Mouse (Mus musculus) lung, postnatal 0 days (tissue): ENCODE measurements at regions not wholly inside any gene's neighbourhood (a gene's known extent, or its start where the extent isn't known, plus 50 kb on each side); places are given as distances from the start of the nearest gene placed in this dataset.

Experiments
- ATAC-seq: fragments of 200-750 bp; cut with Nextera tagmentation; 2 replicates; pipeline ENCODE4 v1.8.0; 2017; ENCODE audit warnings: moderate library complexity
- DNase-seq: peaks from one replicate; pipeline ENCODE4 v3.0.0-alpha.2; 2016; ENCODE audit warnings: low spot score
- H3K27ac ChIP-seq: fragments of 300-500 bp; sonication (generic); 2 replicates; pipeline ENCODE4 v1.5.1; 2014; ENCODE audit warnings: antibody characterized with exemption, mild to moderate bottlenecking, low read length, mixed read lengths
- H3K27me3 ChIP-seq: fragments of 300-500 bp; sonication (generic); replicated peaks from 2 replicates; pipeline ENCODE4 v1.6.1; 2014; ENCODE audit warnings: low read length, mixed read lengths; ENCODE audit not compliant: insufficient read depth
- H3K36me3 ChIP-seq: fragments of 300-500 bp; sonication (generic); 2 replicates; pipeline ENCODE4 v1.6.1; 2014; ENCODE audit warnings: low read length, mixed read lengths; ENCODE audit not compliant: insufficient read depth
- H3K4me1 ChIP-seq: fragments of 300-500 bp; sonication (generic); 2 replicates; pipeline ENCODE4 v1.6.1; 2014; ENCODE audit warnings: antibody characterized with exemption, low read depth, low read length, mixed read lengths; ENCODE audit not compliant: insufficient read depth
- H3K4me2 ChIP-seq: fragments of 300-500 bp; sonication (generic); replicated peaks from 2 replicates; pipeline ENCODE4 v1.6.1; 2014; ENCODE audit warnings: low read depth, mild to moderate bottlenecking, low read length, moderate library complexity, mixed read lengths
- H3K4me3 ChIP-seq: fragments of 300-500 bp; sonication (generic); 2 replicates; pipeline ENCODE4 v1.5.1; 2014; ENCODE audit warnings: low read depth, low read length
- H3K9ac ChIP-seq: fragments of 300-500 bp; sonication (generic); replicated peaks from 2 replicates; pipeline ENCODE4 v1.6.1; 2014; ENCODE audit warnings: low read depth, mild to moderate bottlenecking
- H3K9me3 ChIP-seq: fragments of 300-500 bp; sonication (generic); 2 replicates; pipeline ENCODE4 v1.6.1; 2016; ENCODE audit warnings: low read length, mixed read lengths
- CTCF ChIP-seq: IDR thresholded peaks from 2 replicates; pipeline ENCODE4 v1.5.1; 2016; ENCODE audit warnings: antibody characterized with exemption, mild to moderate bottlenecking
- EP300 ChIP-seq: IDR thresholded peaks from 2 replicates; pipeline ENCODE4 v1.6.1; 2016; ENCODE audit warnings: antibody characterized with exemption, mild to moderate bottlenecking, control low read depth
- WGBS: fragments of 180-500 bp; shearing (Covaris S2); extraction: QIAGEN DNeasy Blood & Tissue Kit; methylation state at CpG from one replicate; pipeline ENCODE4 v1.1.7; 2014; 5-methylcytosine and 5-hydroxymethylcytosine counted together

GRCm38 (mm10) chr10:110587529-110587928 is 131.5 kb upstream of the Nav3 start:
- Histone ChIP-seq H3K9ac (no peak overlapping the region), H3K4me2 (peak overlapping the region; percentile 27; the same call in 1 of the 2 replicates), H3K9me3 (no peaks in the 10 kb centered on the region), H3K27ac (no peak overlapping the region), H3K36me3 (no peaks in the 10 kb centered on the region), H3K27me3 (no peaks in the 10 kb centered on the region), H3K4me3 (no peak overlapping the region), H3K4me1 (peaks cover 6% of the 10 kb centered on the region; the same call in 1 of the 2 replicates)
- ATAC-seq (no peak), DNase-seq (peak; percentile 30)
- WGBS, result 19% methylated on average over 13 of the region's 13 CpGs
- no peak for TF ChIP-seq CTCF
- TF ChIP-seq EP300, result no peak

- no peaks in the 10 kb centered on the region for H3K27me3 ChIP-seq
- no peak overlapping the region for H3K4me3 ChIP-seq
- no peaks in the 10 kb centered on the region for H3K4me1 ChIP-seq
- no peaks in the 10 kb centered on the region for H3K36me3 ChIP-seq
- DNase-seq, result peak; percentile 33
- H3K9ac ChIP-seq, result no peak overlapping the region
- ATAC-seq, result peak; percentile 49
- H3K4me2 ChIP-seq, result 0 out of 2 replicates have a peak overlapping the region, but pooled peaks have one; percentile 12
- no peak overlapping the region for H3K27ac ChIP-seq
- WGBS, result 43% methylated on average over 11 of the region's 11 CpGs
- no peaks in the 10 kb centered on the region for H3K9me3 ChIP-seq
- TF ChIP-seq EP300, result peak; percentile 34; the same call in 1 of the 2 replicates
- 0 out of 2 replicates have a peak, but pooled peaks have one; percentile 5 for TF ChIP-seq CTCF
Observed at GRCm38 (mm10) chr10:110600352-110600853, 144.4 kb upstream of the Nav3 start.

DNA sequence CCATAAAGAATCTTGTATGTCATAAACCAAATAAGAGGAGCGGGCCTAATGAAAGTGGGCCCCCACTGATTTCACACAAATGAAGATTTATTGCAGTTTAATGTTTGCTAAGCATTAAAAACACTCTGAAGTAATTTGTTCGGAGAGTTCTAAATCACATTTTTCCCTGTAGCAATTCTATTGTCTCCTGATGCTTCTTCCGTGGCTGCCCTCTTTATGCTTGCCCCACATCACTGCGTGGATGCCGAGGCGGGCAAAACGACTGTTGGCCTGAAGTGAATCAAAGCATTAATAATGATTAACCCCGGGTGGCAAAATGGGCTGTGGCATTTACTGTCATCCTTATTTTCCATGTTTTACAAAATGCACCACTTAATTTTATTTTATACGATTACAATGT is 134.9 kb upstream of the E2f7 start:
- no peaks in the 10 kb centered on the region for H3K36me3 ChIP-seq
- no peak for TF ChIP-seq CTCF
- TF ChIP-seq EP300, result no peak
- H3K4me2 ChIP-seq, result no peak overlapping the region
- WGBS, result 76% methylated on average over 9 of the region's 9 CpGs
- H3K4me1 ChIP-seq, result no peaks in the 10 kb centered on the region
- no peak overlapping the region for H3K4me3 ChIP-seq
- DNase-seq (no peak), ATAC-seq (no peak)
- no peak overlapping the region for H3K27ac ChIP-seq
- H3K9me3 ChIP-seq, result no peaks in the 10 kb centered on the region
- no peak overlapping the region for H3K9ac ChIP-seq
- no peaks in the 10 kb centered on the region for H3K27me3 ChIP-seq

GRCm38 (mm10) chr10:110617004-110617403 is 128.2 kb upstream of the E2f7 start:
- peak; percentile 85 for ATAC-seq
- WGBS, result 4% methylated on average over 1 of the region's 1 CpGs

GRCm38 (mm10) chr10:110619193-110619592 is 126.0 kb upstream of the E2f7 start:
- Histone ChIP-seq H3K4me1 (no peaks in the 10 kb centered on the region), H3K4me3 (no peak overlapping the region), H3K4me2 (no peak overlapping the region), H3K36me3 (no peaks in the 10 kb centered on the region), H3K9me3 (no peaks in the 10 kb centered on the region), H3K27ac (no peak overlapping the region), H3K9ac (no peak overlapping the region), H3K27me3 (no peaks in the 10 kb centered on the region)
- ATAC-seq (no peak), DNase-seq (no peak)
- WGBS, result 86% methylated on average over 7 of the region's 7 CpGs
- TF ChIP-seq EP300, result no peak

More at GRCm38 (mm10) chr10:110617004-110617403, 128.2 kb upstream of the E2f7 start:
- no peaks in the 10 kb centered on the region for H3K36me3 ChIP-seq
- no peak overlapping the region for H3K27ac ChIP-seq
- H3K4me3 ChIP-seq, result no peak overlapping the region
- H3K4me2 ChIP-seq, result no peak overlapping the region
- H3K9me3 ChIP-seq, result no peaks in the 10 kb centered on the region
- peak; percentile 55 for DNase-seq
- H3K4me1 ChIP-seq, result no peaks in the 10 kb centered on the region
- no peak for TF ChIP-seq CTCF
- no peaks in the 10 kb centered on the region for H3K27me3 ChIP-seq
- no peak overlapping the region for H3K9ac ChIP-seq

- no peak overlapping the region for H3K27ac ChIP-seq
- ATAC-seq (no peak), DNase-seq (no peak)
- WGBS, result 91% methylated on average over 3 of the region's 3 CpGs
- no peak overlapping the region for H3K9ac ChIP-seq
- H3K27me3 ChIP-seq, result no peaks in the 10 kb centered on the region
- no peaks in the 10 kb centered on the region for H3K9me3 ChIP-seq
- no peak overlapping the region for H3K4me3 ChIP-seq
- no peaks in the 10 kb centered on the region for H3K36me3 ChIP-seq
- TF ChIP-seq CTCF (no peak), EP300 (no peak)
- H3K4me1 ChIP-seq, result no peaks in the 10 kb centered on the region
- no peak overlapping the region for H3K4me2 ChIP-seq
Observed at GRCm38 (mm10) chr10:110625644-110626043, 119.6 kb upstream of the E2f7 start.

DNA sequence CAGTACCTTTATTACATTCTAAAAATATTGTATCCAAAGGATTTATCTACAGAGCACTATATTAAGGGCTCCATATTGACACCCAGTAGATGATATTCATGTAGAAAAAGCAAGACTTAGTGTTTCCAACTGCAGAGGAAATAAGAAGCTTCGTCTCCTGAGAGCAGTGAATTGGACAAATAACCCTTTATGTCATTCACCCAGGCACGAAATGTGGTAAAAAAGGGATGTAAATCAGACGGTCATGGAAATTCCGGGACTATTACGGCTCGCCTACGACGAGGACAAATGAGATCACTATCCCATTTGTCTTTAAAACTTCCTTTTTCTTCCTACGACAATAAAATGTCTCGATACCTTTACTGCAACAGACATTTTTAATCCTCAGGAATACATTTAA is 104.8 kb upstream of the E2f7 start:
- 68% methylated on average over 10 of the region's 10 CpGs for WGBS
- H3K4me3 ChIP-seq, result no peak overlapping the region
- no peaks in the 10 kb centered on the region for H3K27me3 ChIP-seq
- no peaks in the 10 kb centered on the region for H3K36me3 ChIP-seq
- no peak overlapping the region for H3K27ac ChIP-seq
- H3K9me3 ChIP-seq, result no peaks in the 10 kb centered on the region
- H3K4me2 ChIP-seq, result no peak overlapping the region
- DNase-seq (no peak), ATAC-seq (no peak)
- H3K9ac ChIP-seq, result no peak overlapping the region
- H3K4me1 ChIP-seq, result no peaks in the 10 kb centered on the region
- TF ChIP-seq EP300 (no peak), CTCF (no peak)
